Mouse (Mus musculus) megakaryocyte, adult 5-6 weeks (primary cell): ENCODE measurements around the gene Dtx3. TPM values are rescaled to one million over a fixed set of nuclear protein-coding genes. Genes with fewer than 3 reads are reported as not detected.
A peak's percentile ranks its signal among the peaks of the same experiment; 100 is the strongest.

Source experiments
- ATAC-seq: 2 replicates; pipeline ENCODE4 v1.8.0; 2016; ENCODE audit warnings: mild to moderate bottlenecking, inconsistent platforms; ENCODE audit not compliant: poor library complexity, severe bottlenecking
- total RNA-seq, 2 experiments: library from RNA; stranded (forward) in 1 of 2; stranded (reverse) in 1 of 2; fragments of 153-499, 151-499 nt in 1 of 2; fragments of 221-1000, 200-1000 nt in 1 of 2; gene quantifications; 2 replicates each; pipeline versions ENCODE4 v1.2.3 to v1.2.4; 2015 to 2017

Gene Dtx3
- total RNA-seq, 2 experiments from 2014 or later: 8.2 to 9.1 TPM

- no peak for ATAC-seq
These were observed 7.5 kb downstream of the Dtx3 start for GRCm38 (mm10) chr10:127188079-127188453.

DNA sequence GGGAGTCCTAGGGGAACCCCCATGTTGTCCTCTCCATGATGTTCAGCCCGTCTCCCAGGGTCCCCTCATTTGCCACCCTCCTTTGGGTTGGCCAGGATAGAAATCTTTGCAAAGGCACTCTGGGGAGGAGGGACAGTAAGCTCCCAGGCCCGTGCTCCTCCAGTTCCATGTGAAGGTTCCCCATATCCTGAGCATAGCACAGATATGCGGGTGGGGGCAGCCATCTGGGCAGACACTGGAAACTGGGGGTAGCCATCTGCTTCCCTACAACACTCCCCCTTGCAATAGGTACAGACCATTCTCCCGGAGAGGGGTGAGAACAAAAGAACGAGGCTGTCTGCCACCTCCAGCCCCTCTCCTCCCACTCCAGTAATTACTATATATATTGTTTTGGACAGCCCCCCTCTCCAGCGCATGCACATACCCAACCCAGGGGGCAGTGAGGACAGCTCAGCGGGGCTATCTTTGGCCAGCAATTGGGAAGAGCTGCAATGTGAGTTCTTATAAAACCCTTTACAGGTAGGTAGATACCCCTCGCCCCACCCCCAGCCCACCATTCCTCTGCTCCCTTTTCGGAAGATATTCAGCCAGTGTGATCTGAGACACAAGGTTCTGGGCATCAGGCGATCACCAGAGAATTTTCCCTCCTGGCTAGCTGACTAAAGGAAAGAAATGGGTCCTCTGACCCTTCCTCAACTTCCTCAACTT, 8.0 kb downstream of the Dtx3 start:
- ATAC-seq: no peak

DNA sequence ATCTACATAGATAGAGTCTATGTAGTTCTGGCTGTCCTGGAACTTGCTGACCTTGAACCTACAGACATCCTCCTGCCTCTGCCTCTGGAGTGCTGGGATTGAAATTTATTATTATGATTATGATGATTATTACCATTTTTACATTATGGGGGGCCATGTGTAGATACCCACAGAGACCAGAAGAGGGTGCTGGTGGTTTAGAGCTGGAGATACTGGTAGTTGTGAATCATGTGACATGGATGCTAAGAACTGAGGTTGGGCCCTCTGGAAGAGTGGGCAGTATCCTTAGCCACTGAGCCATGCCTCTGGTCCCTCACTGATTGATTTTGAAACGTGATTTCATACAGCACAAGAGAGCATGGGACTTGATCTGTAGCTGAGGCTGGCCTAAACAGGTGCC, 9.1 kb downstream of the Dtx3 start:
- ATAC-seq: no peak

GRCm38 (mm10) chr10:127185506-127185905, 10.0 kb downstream of the Dtx3 start:
- no peak for ATAC-seq

DNA sequence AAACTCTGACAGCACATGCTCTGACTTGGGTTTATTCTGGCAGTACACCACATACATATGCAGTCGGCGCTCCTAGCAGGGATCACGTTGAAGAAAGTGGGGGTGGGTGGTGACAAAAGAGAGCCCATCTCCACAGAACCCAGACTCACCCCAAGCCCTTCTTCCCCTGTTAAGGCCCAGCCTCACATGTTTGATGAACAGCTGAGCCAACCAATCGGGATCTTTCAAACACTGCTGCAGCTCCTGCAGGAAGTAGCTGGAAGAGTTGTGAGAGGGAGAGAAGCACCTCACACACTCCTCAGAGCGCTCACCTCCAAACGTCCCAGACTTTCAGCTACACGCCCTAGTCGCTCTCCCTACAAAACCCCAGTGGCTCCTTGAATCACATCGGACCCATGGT, 10.4 kb downstream of the Dtx3 start:
- ATAC-seq: no peak

GRCm38 (mm10) chr10:127183759-127184158, 11.8 kb downstream of the Dtx3 start:
- no peak for ATAC-seq

GRCm38 (mm10) chr10:127182624-127183023, 12.9 kb downstream of the Dtx3 start:
- ATAC-seq: no peak

- ATAC-seq: no peak
These were observed 14.0 kb downstream of the Dtx3 start for GRCm38 (mm10) chr10:127181566-127181965.

DNA sequence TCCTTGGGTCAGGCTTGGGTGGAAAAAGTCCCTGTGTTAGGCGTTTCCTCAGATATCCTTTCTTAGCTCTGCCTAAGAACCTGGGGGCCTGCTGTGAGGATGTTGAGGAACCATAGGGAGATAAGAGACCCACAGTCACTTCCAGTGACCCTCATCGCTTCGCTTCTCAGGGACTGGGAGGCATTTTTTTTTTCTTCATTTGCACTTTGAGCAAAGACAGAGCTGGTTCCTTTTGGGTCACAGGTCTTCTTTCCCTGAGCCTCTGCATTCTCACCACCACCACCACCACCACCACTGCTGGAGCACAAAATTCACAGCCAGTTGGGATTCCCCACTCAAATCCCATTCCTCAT, 14.9 kb downstream of the Dtx3 start:
- ATAC-seq: no peak

- no peak for ATAC-seq
These were observed 15.4 kb downstream of the Dtx3 start, which contains the start of gene Slc26a10 for GRCm38 (mm10) chr10:127179871-127180694. Gene Slc26a10, minus strand, starts transcription at chr10:127180645.

- peak; percentile 13; the same call in 1 of the 2 replicates for ATAC-seq
These were observed 17.1 kb downstream of the Dtx3 start for GRCm38 (mm10) chr10:127178286-127179027.

DNA sequence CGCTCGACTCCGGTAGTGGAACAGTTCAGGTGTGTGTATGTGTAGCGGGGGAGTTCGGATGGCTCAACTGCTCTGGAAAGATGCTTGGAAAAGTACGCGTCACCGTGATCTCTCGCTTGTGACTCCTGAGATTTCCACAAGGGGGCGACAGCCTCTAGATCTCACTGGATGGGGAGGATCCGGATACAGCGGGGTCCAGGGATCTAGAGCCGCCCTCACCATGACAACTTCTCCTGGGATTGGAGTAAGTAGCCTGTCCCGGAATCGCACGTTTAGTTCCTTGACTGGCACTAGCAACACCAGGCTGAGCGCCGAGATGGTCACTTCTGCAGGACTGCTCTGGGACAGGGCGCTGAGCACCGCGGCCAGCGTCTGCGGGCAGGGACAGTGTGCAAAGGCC, 17.8 kb downstream of the Dtx3 start:
- peak; percentile 79 for ATAC-seq

DNA sequence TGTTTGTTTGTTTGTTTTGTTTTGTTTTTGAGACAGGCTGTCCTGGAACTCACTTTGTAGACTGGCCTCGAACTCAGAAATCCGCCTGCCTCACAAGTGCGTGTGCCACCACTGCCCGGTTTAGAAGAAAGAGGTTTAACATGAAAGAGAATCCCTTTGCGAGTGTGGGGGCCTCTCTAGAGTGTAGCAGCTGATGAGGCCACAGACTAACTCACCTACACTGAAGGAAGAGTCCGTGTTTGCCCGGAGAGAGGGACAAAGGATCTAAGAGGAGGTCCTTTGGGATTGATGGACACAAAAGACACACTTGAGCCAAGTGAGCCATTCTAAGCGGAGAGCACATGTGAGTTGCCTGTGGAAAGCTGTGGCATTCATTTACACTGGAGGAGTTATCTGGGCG, 18.3 kb downstream of the Dtx3 start:
- no peak for ATAC-seq

DNA sequence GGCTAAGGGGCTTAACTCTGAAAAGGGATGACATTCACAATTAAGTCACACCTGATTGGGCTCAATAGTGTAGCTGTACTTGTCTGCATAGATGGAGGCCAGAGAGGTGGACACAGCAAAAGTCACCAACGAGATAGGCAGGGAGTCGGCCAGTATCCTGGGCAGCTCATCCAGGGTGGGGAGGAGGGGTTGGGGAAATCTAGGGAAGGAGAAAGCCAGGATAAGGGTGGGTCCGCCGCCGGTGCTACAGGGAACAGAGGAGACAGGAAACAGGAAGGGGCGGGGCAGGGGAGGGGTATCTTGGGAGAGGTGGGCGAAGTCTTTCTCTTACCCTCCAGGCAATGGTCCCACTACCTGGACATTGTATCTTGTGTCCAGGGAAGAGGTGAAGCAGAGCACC, 18.8 kb downstream of the Dtx3 start:
- no peak for ATAC-seq

- no peak for ATAC-seq
These were observed 19.3 kb downstream of the Dtx3 start for GRCm38 (mm10) chr10:127176228-127176627.

- no peak for ATAC-seq
These were observed 21.4 kb downstream of the Dtx3 start for GRCm38 (mm10) chr10:127174170-127174569.

- no peak for ATAC-seq
These were observed 22.1 kb downstream of the Dtx3 start for GRCm38 (mm10) chr10:127173148-127174065.

GRCm38 (mm10) chr10:127171631-127172200, 23.8 kb downstream of the Dtx3 start:
- no peak for ATAC-seq

- peak; percentile 79 for ATAC-seq
These were observed 24.7 kb downstream of the Dtx3 start for GRCm38 (mm10) chr10:127170837-127171272.

GRCm38 (mm10) chr10:127170002-127170401, 25.5 kb downstream of the Dtx3 start:
- ATAC-seq: no peak
